Mouse (Mus musculus) C2C12 (cell line): ENCODE data around the gene Ripor3. TPM values are rescaled to one million over a fixed set of nuclear protein-coding genes. Genes with fewer than 3 reads are reported as not detected.

Experiments used
- H3K27me3 ChIP-seq: one replicate; pipeline ENCODE4 v1.6.1; 2011; ENCODE audit not compliant: control insufficient read depth, insufficient read depth, insufficient read length
- H3K36me3 ChIP-seq: one replicate; pipeline ENCODE4 v1.6.1; 2011; ENCODE audit not compliant: control insufficient read depth, insufficient read depth
- H3K4me3 ChIP-seq: one replicate; pipeline ENCODE4 v1.5.1; 2011; ENCODE audit warnings: mild to moderate bottlenecking, control low read depth; ENCODE audit not compliant: poor library complexity, insufficient read depth, severe bottlenecking
- H3K79me2 ChIP-seq: one replicate; pipeline ENCODE4 v1.6.1; 2011; ENCODE audit not compliant: control insufficient read depth, insufficient read depth
- H3K79me3 ChIP-seq: one replicate; pipeline ENCODE4 v1.6.1; 2011; ENCODE audit warnings: low read depth, control low read depth
- H3ac ChIP-seq: one replicate; pipeline ENCODE3; 2011; ENCODE audit warnings: low read depth; ENCODE audit not compliant: control insufficient read depth, insufficient read length
- CEBPB ChIP-seq: IDR thresholded peaks from one replicate; pipeline ENCODE4 v1.6.1; 2011; ENCODE audit warnings: low read depth, mild to moderate bottlenecking, control low read depth, moderate library complexity
- CTCF ChIP-seq: IDR thresholded peaks from one replicate; pipeline ENCODE4 v1.5.1; 2011; ENCODE audit not compliant: control insufficient read depth, insufficient read depth, insufficient read length
- FOSL1 ChIP-seq: IDR thresholded peaks from one replicate; pipeline ENCODE4 v1.8.0; 2011; ENCODE audit warnings: mild to moderate bottlenecking, low read length; ENCODE audit not compliant: poor library complexity, insufficient read depth, severe bottlenecking
- MAX ChIP-seq: IDR thresholded peaks from one replicate; pipeline ENCODE4 v1.6.1; 2011; ENCODE audit warnings: mild to moderate bottlenecking, control low read depth
- MYOD1 ChIP-seq: IDR thresholded peaks from one replicate; pipeline ENCODE4 v1.6.1; 2011; ENCODE audit warnings: low read depth; ENCODE audit not compliant: control insufficient read depth, insufficient read length
- MYOG ChIP-seq: IDR thresholded peaks from one replicate; pipeline ENCODE4 v1.6.1; 2011; ENCODE audit not compliant: control insufficient read depth, insufficient read length; ENCODE audit errors: extremely low read depth
- USF1 ChIP-seq: IDR thresholded peaks from one replicate; pipeline ENCODE4 v1.6.1; 2011; ENCODE audit warnings: low read depth, mild to moderate bottlenecking, control low read depth, moderate library complexity
- polyA plus RNA-seq: library from polyadenylated mRNA; unstranded; fragments of >200 nt; fragmentation: generic; extraction: Trizol; gene quantifications from one replicate; pipeline ENCODE4 v1.2.1, GENCODE M21; 2012; ENCODE audit warnings: missing spikeins

Gene Ripor3
- polyA plus RNA-seq, 1 experiment = 0.04 TPM

GRCm38 (mm10) chr2:167954928-167955327, 55.5 kb downstream of the Ripor3 start:
- H3ac ChIP-seq = no peak overlapping the region
- TF ChIP-seq CEBPB = no peak
- TF ChIP-seq USF1 = no peak
- TF ChIP-seq MYOG = no peak
- TF ChIP-seq CTCF = no peak
- TF ChIP-seq MAX = no peak
- no peak for TF ChIP-seq FOSL1
- no peak for TF ChIP-seq MYOD1

DNA sequence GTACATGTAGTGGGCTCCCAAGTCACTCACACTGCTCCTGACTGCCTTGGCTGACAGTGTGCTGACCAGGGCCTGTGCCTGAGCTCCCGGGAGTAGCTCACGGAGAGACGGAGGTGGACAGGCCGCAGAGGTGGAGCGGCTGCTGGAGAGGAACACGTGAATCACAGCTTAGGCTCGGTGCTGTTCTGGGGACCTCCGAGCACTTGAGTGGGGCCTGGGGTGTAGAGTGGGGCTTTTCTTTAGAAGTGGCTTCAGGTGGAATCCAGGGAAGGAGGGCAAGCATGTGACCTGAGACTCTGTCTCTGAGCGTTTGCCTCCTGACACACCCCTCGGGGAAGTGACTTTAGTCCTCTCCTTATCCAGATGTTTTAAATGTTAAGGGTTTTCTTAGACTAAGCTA, 56.6 kb downstream of the Ripor3 start:
- TF ChIP-seq CTCF (no peak), MAX (no peak), USF1 (no peak), CEBPB (no peak), MYOD1 (no peak), MYOG (no peak), FOSL1 (no peak)
- Histone ChIP-seq H3ac (no peak overlapping the region), H3K36me3 (no peaks in the 10 kb centered on the region), H3K4me3 (no peak overlapping the region), H3K79me3 (peaks cover 45% of the 10 kb centered on the region), H3K79me2 (peaks cover 92% of the 10 kb centered on the region), H3K27me3 (no peaks in the 10 kb centered on the region)

More at GRCm38 (mm10) chr2:167954928-167955327, 55.5 kb downstream of the Ripor3 start:
- peaks cover 94% of the 10 kb centered on the region for H3K79me2 ChIP-seq
- H3K79me3 ChIP-seq = peaks cover 48% of the 10 kb centered on the region
- no peaks in the 10 kb centered on the region for H3K27me3 ChIP-seq
- no peak overlapping the region for H3K4me3 ChIP-seq
- H3K36me3 ChIP-seq = no peaks in the 10 kb centered on the region

DNA sequence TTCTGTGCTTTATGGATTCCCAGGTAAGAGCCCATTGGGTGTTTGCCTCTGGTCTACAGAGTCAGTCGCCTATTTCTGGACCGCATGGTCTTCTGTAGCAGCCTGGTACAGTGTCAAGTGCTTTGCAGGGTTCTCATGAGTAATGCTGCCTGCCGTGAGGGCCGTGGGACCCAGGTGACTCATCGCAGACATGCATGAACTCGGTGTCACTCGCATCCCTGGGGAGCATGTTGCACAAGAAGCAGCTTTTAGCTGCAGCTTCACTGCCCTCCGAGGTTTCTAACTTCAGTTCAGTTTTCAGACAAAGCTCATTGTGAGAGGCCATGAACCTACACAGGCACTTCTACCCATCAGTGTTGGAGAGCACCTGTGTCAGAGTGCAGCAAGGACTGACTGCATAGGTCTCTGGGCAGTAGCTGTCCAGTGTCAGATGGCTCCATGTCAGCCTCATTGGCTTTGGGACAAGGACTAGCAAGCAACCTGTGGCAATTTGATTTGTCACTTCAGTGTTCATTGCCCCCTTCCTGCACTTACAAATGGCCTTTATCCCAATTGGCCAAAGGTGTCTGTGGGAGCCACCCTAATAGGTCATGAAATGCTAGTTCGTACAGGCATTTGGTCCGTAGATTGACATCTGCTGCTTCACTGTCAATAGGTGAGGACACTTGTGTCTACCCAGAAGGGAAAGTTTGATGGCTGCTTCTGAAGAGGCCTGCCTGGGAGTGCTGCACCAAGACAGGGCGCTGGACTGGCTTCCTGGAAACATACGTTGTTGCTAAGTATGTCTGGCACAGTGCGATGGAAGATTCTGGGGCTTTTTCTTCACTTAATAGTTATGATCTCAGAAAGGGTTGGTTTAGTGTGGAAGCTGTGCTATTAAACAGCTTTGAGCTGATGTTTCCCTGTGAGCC, 58.9 kb downstream of the Ripor3 start:
- Histone ChIP-seq H3K79me2 (peaks cover 96% of the 10 kb centered on the region), H3ac (peak overlapping the region; percentile 42), H3K36me3 (no peaks in the 10 kb centered on the region), H3K27me3 (no peaks in the 10 kb centered on the region), H3K79me3 (peaks cover 55% of the 10 kb centered on the region), H3K4me3 (no peak overlapping the region)
- TF ChIP-seq USF1 (no peak), MYOD1 (peak; percentile 57), MYOG (no peak), FOSL1 (peak; percentile 80), MAX (peak; percentile 90), CEBPB (peak; percentile 99), CTCF (no peak)

DNA sequence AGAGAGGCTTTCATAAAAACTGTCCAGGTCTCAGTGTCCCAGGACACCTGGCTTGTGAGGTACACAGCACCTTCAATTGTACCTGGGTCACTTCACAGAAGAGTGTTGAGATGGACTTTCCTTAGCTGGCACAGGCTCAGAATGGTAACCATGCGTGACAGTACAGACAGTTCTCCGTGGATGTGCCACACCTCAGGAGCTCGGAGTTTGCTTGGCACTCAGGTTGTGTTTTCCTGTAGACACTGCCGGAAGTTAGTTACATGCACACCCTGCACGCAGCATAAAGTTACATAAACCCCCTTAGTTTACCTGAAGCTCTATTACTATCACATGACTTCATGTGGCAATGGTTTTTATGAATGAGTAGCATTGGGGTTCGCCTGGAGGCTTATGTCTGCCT, 59.7 kb downstream of the Ripor3 start:
- peaks cover 96% of the 10 kb centered on the region for H3K79me2 ChIP-seq
- no peaks in the 10 kb centered on the region for H3K27me3 ChIP-seq
- H3K36me3 ChIP-seq = no peaks in the 10 kb centered on the region
- H3K79me3 ChIP-seq = peaks cover 59% of the 10 kb centered on the region
- H3ac ChIP-seq = no peak overlapping the region
- no peak overlapping the region for H3K4me3 ChIP-seq
- TF ChIP-seq MYOG (no peak), MYOD1 (no peak), CEBPB (no peak)

- Histone ChIP-seq H3ac (peak overlapping the region; percentile 31), H3K4me3 (no peak overlapping the region), H3K36me3 (no peaks in the 10 kb centered on the region), H3K79me3 (peaks cover 63% of the 10 kb centered on the region), H3K79me2 (peaks cover 96% of the 10 kb centered on the region), H3K27me3 (no peaks in the 10 kb centered on the region)
- TF ChIP-seq MYOD1 (no peak), CTCF (no peak), CEBPB (no peak), FOSL1 (no peak), MAX (no peak), MYOG (no peak), USF1 (no peak)
These were observed 60.6 kb downstream of the Ripor3 start for GRCm38 (mm10) chr2:167949808-167950207.

DNA sequence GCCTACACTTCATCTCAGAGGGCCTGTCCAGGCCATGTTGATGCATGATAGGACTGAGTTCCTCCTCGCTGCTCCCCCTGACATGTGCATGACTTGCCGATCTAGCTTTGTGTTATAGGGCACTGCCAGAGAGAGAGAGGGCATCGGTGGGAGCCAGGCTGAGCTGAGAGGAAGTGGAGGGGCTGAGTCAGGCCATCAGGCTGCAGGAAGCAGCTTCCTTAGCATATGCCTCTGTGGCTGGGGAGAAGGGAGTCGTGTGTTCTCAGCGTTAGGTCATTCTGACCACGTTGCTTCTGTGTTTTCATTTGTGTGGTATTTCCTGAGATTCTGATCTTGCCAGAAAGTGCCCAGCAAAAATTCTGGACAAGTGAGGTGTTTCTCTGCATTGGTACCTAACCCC, 61.2 kb downstream of the Ripor3 start:
- Histone ChIP-seq H3K27me3 (no peaks in the 10 kb centered on the region), H3K4me3 (no peak overlapping the region), H3K79me3 (peaks cover 64% of the 10 kb centered on the region), H3ac (no peak overlapping the region), H3K79me2 (peaks cover 96% of the 10 kb centered on the region), H3K36me3 (no peaks in the 10 kb centered on the region)
- TF ChIP-seq MYOD1 (peak; percentile 52), USF1 (no peak), MAX (peak; percentile 96), MYOG (no peak), CEBPB (no peak), CTCF (no peak), FOSL1 (no peak)
